Mouse (Mus musculus) spleen, postnatal 36 days (tissue): Measurements from ENCODE around the gene Robo2.
"Not testable (repeated sequence)": the region's sequence is repeated elsewhere in the genome, so short reads cannot be mapped to it uniquely, and the experiment has no call there.

Source experiments
- DNase-seq, 2 experiments: peaks; one replicate each; pipeline ENCODE4 v3.0.0; 2022; ENCODE audit warnings: low spot score in 2 of 2, mixed read lengths in 1 of 2

Robo2 gene

DNA sequence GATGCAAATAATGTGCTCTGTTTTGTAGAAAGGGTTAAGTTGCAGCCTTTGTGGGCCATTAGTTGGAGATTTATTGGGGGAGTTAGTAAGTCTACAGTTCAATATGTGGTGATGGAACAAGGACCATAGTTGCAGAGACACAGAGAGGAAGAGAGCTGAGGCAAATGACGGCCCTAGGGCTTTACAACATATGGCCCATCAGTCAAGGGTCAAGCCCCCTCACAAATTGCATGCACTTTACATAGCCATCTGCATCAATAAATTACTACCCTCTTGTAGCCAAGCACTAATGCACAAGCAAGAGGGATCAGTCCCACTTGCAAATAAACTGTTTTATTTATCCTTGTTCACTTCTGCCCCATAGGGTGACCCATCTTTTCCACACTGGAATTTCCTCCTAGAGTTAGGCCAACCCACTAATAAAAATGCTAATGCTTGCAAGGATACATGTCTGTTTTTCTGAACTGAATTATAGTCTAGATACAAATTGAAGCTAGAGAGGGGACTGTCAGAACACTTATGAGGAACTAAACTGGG lies 194.7 kb downstream of the Robo2 start:
- no peak for DNase-seq

DNA sequence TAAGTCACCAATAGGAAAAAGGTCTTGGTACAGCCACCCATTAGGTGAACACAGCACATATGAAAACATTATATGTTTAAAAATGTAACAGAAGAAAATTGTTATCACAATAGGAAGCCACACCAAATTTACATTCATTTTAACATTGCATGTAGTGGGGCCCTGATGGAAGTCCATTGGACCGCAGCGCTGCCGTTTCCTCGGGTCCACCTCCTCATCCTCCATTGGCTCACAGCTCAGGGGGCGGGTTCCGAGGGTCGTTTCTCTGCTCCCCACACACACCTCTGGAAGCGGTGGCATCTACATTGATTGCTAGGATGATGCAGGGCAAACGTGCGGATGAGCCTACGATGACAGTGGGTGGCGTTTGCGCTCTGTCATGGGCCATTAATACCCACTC lies 195.8 kb downstream of the Robo2 start:
- no peak for DNase-seq

DNA sequence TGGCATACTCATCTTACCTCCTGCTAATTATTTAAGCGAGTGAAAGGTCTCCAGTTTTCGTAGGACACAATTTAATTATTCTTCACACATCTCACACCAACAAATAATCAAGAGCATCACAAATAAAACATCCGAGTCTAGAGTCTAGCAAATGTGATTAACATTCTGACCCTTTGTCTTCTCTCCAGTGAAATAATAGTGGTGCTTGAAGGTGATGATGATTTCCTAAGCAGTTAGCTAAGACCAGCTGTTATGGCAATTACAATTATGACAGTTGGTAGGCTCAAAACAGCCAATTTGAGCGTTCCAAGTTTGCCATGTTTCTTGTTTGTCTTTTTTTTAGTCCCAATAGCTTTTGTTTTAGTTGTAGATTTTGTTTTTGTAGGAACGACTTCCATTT lies 210.9 kb downstream of the Robo2 start:
- DNase-seq = no peak

DNA sequence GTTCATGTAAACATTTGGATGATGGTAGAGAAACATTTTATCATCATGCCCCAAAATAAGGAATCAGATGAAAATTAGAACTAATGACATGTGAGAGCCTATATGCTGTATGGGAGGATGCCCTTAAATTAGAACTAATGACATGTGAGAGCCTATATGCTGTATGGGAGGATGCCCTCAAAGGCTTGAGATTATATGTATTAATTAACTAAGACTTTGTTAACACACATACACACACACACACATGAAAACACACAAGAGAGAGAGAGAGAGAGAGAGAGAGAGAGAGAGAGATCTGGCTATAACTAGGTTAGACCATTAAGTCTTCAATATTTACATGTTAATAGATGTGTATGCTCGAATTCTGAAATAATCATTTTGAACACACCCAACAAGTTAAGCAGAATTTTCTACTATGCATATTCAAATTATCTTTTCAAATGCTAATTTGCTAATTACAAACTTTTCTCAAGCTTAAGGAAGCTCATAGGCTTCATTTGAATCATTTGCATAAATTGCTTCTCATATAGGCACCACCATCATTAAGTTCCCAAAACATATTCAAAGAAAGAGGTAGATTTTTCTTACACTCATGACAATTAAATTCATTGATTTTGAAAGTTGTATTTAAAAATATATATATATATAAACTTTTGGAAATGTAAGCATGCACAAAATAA lies 211.5 kb downstream of the Robo2 start:
- no peak for DNase-seq

DNA sequence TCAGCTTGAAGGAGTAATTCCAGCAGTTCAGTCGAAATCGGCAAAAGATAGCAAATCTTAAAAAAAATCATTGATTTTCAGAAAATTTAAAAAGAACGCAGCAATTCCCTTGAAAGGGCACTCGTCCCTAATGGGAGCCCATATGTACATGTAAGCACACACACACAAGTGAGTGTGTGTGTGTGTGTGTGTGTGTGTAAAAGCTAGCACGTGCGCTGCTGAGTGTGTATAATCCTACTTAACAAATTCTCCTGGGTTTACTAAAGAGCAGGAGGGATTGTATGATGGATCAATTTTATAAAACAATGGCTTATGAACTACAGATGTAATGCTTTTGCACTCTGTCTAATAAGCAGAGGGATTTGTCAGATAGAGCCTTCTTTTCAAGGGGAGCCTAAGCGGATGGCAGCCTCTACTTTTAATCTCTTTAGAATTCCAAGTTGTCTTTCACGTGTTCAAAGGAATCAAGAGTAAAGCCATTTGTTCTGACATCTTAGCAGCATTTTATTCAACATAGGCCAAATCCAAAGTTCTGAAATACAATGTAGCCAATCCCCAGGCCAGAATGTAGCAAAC lies 218.6 kb downstream of the Robo2 start:
- DNase-seq = no peak

DNA sequence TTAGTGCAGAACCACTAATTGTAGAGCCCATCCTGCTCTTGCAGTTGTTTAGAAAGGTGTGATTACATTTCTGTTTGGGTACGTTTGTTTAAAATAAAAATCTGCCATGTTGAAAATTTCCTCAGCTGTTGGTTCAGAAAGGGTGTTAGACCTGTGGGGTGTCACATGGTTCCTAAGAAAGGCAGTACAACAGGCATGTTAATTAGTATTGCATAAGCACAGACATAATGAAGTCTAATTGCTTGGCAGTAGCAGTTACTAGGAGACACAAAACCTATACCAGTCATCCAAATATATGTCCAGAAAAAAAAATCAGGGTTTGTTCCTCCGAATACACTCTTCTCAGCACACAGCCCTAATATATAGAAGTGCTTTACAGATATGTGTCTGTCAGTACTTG lies 220.0 kb downstream of the Robo2 start:
- no peak for DNase-seq

DNA sequence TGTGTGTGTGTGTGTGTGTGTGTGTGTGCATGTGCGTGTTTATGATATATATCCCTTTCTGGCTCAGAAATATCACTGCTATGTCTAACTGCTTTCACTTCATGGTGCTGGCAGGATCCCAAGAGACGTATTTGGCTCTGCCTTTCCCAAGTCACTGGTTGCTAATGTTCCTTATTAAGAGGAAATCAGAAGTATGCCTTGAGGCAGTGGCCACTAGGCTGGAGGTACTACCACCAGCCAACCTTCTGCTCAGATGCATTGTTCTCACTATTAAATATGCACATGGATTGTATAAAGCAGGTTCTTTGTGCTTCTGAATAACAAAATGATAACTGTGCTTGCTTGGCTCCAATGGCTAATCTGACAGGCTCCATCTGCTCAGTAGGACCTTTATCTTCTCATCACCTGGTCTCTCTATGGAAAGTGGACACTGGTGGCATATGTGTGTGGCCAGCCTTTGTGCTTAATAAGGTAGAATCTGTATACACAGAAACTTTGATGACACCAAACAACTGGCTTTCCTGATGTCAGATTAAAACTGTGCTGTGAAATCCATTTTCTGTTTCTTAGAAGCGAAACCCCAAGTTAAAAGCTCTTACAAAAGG lies 229.0 kb downstream of the Robo2 start:
- DNase-seq = no peak

DNA sequence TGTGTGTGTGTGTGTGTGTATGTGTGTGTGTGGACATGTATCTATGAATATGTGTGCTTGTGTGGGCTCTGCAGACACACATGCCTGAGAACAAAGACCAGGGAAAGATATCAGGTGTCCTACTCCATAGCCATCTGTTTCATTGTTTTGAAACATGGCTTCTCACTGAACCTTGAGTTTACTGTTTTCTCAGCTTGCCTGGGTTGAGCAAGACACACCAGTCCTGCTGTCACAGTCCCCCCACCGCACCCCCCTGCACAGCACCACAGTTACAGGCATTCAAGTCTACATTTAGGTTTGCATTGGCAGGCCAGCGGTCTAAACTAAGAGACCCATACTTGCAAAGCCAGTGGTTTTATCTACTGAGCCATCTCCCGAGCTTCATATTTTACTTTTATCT lies 239.0 kb downstream of the Robo2 start:
- no peak for DNase-seq

DNA sequence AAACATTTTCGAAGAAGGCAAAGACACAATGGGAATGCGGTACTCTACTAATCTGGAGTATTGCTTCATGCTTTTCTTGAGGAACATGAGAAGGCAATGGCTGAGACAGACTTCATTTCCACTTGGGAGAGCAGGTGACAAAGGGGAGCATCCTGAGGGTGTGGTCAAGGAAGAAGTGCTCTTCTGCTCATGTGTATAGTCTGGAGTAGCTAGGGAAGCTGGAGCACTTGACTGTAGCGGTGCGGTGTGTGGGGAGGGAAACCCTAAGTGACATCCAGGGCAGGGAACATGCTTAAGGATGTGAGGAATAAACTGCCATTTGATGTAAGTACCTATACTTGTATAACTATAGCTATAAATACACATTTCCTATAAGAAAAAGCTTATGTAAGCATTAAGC lies 242.0 kb downstream of the Robo2 start:
- no peak for DNase-seq

DNA sequence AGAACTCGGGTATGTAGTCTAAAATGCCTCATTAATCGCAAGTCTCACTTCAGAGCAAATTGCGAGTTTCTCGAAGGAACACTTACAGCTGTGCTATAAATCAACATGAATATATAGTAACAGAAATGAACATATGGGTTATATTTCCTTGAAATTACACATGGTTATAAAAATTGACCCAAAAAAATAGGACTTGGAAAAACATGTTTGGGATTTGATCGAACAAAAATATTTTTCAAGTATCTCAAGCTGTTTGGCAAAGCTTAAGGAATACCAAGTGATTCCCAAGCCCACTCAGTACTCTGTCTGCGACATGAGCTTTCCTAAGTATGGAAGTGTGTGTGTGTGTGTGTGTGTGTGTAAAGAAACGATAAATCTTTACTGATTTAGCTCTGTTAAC lies 242.5 kb downstream of the Robo2 start:
- DNase-seq = no peak

DNA sequence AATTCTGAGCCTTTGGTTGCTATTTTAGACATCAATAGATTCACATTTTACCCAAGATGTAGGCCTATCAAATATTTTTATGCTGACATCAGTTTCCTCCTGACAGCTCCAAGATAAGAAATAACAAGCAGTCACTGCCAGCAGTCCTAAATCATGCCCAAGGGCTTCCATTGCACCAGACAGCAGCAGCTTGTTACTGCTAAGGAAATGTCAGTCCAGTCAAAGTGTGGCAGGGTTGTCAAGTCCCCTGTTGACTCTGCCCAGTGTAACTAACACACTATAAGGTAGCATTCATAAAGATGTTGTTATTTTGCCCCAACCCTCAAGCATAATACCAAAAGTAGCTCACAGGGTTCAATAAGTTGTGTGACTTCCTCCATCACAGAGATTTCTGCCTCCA lies 243.8 kb downstream of the Robo2 start:
- DNase-seq = no peak

DNA sequence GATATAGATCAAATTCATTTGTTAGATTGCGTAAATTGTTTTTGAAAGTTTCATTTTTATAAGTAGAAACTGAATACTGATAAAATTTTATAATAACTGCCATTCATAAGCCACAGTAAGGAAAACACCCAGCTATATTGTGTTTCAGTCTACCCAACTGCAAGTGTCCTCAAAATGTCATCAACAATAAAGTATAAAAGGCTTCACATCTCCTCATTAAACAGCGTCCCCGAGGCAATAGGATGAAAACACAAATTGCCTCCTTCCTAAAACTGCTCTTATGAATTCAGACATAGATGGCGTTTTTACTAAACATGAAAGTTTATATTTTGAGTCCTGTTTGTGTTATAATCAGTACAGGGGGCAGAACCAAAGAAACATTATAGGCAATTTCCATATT lies 249.6 kb downstream of the Robo2 start:
- DNase-seq = no peak

DNA sequence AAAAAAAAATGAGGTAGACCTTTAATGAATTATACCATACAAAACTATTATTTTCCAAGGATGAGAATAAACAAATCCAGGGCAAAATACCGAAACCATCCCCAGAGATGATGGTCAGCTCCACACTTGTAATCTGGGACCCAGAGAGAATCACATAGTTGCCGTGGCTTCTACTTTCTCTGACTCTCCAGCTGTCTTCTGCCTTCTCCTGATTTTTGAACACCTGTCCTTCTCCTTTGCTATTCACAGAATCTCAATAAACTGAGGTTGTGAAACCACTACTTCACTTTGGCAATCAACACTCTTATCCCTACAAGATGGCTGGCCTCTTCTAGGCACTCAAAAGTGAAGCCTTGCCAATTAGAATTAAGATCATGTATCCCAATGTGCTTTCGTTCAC lies 252.4 kb downstream of the Robo2 start:
- DNase-seq = no peak

DNA sequence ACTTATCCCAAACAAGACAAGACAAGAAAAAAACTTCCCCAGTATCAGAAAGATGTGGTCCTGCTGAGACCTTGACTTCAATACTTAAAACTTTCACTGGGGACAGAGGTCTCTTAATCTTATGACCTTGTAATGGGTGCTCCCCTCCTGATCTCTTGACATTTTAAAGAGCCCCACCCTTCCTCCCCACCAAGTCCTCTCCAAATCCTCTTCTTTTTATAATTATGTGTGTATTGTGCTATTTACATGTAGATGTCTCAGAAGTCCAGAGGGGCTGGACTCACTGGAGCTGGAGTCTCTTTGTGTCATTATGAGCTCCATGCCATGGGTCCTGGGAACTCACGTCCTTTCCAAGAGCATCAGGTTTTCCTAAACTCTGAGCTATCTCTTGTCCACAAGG lies 275.4 kb downstream of the Robo2 start:
- no peak for DNase-seq

DNA sequence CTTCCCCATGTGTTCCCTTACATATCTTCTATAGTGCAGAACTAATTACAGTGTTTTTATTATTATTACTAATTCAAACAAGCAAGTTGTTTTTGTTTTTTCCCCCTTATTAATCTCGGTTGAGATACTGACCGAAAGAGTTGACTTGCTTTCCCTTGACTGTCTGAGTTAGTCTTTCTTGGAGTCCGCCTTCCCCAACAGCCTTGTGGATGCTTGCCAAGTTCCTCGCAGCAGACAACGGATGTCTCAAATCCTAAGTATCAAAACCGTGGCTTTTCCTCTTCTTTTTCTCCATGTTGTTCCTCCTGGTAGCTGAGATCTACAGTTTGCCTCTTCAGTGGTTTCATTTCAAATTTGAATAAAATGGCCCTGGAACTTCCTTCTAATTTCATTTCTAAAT lies 278.8 kb downstream of the Robo2 start:
- DNase-seq = no peak

DNA sequence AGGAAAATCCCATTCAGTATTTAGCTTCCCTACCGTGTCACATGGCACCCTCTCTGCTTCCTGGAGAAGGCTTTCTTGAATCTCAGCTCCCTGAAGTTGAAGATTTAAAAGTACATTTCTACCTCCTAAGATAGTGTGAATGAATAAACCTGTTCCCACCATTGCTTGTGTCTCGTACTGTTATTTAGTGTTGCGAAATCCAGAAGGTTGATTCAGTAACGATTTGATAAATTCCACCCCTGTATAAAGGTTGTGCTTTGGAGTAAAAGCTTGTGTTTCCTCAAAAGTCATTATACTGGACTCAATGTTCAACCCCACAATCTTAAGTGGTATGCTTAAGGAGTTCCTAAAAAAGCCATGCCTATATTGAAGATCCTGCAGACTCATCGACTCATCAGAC lies 280.3 kb downstream of the Robo2 start:
- DNase-seq = no peak

DNA sequence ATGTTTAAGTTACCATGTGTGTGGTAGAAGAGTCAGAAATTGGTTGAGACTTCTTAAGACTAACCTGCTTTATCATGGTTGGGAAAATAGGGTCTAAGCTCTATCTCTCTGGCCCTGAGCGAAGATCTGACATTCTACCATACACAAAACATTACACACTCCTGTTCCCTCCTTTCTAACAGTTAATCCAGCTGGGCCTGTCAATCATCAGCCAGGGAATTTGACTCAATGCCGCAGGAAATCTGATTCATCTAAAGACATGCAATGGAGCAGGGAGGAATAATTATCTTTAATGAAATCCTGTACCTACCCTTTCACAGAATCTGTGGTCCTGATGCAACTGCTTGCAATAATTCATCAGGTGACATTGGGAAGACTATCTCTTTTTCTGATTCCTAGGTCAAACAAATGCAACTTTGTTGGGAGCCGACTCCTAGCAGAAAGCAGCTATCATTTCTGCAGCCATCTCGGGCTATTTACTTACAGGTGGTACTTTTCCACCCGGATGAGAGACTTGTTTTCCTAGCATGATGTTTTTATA lies 283.1 kb downstream of the Robo2 start:
- no peak for DNase-seq

DNA sequence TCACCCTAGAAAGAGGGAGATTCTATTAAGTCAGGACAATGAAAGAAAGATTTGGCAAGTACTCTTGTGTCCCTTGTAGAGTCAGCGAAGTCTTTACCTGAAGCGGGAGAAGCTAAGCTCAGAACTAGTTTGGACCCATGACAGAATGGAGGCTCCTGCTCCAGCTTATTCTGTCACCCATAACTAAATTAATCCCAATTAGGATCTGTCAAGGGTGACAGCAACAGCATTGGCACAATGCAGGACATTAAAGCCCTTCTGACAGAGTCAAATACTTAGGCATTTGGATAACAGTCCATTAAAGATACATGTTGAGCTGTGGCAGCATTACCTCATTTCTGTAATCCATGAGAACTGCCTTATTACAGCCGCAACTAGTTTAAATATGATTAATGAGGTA lies 298.5 kb downstream of the Robo2 start:
- no peak for DNase-seq

DNA sequence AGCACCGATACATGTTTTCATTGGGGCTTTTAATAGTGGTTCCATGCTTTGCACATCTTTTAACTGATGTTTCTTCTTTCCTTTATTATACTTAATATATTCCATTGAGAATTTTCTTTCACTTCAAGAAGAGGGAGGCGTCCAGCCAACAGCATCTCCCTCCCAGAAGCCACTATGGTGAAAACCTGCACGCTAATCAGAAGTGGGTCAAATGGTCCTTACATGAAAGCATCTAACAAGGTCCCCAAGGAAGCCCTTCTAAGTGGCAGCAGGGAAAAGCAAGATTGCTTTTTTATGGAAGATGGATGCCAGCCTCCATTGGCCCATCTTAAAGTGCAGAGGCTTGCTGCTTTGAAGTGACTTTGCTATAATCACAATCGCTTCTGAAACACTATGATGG lies 300.5 kb downstream of the Robo2 start:
- no peak for DNase-seq

DNA sequence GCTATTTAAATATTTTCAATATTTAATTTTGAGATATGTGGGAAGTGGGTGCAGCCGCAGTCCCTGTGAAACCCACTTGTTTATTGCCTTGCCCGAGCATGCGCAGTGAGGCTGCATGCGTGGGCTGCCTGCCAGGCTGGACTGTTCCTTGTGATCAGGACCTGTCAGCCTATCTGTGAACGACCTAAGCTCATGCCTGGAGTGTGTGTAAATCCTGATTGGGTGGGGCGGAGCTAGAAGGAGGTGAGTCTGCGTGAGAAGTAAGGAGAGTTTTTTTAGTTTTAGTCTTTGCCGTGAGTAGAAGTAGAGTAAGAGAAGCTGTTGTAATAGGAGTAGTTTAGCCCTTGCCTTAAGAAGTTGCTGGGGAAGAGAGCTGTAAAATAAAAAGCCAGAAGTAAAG lies 307.2 kb downstream of the Robo2 start:
- not testable (repeated sequence) for DNase-seq

DNA sequence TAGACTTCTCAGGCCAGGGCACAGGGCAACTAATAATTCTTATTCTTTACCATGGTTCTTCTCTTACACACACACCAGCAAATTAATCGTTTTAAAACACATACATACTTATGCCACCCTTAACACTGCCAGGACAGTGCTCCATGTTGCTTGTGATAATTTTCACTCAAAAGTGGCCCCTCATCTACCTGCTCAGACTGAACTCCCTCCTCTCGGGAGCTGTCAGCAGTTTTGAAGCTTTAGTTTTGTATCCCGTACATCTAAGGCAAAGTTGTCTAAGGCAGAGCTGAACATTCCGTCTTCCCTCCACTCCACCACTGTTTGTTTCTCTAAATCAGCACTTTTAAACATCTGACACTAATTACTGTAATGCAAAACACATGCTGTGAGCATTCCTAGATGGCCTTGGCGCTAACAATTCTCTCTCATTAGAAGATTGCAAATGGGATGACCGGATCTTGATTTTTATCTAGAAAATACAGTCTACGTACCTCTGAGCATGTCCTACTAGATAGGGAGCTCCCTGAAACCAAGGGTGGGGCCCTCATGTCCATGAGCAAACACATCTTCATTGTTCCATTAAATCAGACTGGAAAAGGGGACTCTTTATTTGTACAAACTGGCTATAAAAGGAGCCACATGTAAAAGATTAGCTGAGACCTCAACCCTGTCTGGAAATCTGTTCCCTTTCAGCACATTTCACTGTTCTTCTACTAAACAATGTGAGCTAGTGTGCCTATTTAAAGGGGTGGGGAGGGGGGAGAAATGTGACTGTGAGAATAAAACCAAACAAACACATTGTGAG lies 318.4 kb downstream of the Robo2 start:
- no peak for DNase-seq

DNA sequence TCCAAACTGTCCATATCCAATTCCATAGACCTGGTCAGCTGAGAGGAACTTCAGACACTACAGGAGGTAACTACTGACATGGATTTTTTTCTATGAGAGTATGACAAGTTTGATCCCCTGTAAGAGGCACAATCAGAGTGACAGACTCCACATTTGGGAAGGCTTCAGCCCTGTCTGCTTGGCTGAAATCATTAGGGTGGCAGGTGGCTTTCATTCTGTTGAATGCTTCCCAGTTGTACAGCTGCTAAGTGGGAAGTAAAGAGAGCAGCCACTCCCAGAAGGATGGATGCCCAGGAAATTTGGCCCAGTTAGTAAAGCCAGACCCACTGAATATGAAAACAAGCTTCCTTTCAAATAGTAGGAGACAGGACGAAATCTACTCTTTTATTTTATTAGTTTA lies 321.7 kb downstream of the Robo2 start:
- DNase-seq = peak in 1 of 2 experiments; percentile 15
